Mouse (Mus musculus) frontal cortex, postnatal 14 days (tissue): Measurements from ENCODE around the gene Btrc.
"Not testable (repeated sequence)": the region's sequence is repeated elsewhere in the genome, so short reads cannot be mapped to it uniquely, and the experiment has no call there.

ENCODE experiments used
- DNase-seq, 2 experiments: peaks; one replicate each; pipeline ENCODE4 v3.0.0; 2022; ENCODE audit warnings: low spot score in 2 of 2

Btrc gene

DNA sequence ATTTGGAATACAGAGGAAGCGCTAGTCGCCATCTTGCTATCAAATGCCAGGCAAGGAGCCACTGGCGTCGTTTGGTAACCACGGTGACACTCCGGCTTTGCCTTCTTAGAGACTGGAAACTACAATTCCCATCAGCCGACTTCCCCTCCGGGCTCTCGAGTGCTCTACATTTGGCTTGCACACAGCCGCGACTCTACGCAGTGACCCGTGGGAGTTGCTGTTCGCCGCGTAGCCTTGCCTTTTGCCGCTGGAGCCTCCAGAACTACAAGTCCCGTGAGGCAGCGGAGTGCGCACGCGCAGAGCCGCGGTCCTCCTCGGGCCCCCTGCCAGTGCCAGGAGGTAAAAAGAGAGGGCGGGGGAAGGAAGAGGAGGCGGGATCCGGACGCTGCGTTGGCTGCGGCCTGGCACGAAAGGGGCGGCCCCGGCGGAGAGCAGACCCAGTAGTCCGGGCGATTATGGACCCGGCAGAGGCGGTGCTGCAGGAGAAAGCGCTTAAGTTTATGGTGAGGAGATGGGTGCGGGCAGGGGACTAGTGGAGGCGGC, at the start of gene Btrc:
Btrc (plus strand) TSS at position 351 of the 543 bp plus-strand sequence.
- DNase-seq: peak; percentile 99 to 100

DNA sequence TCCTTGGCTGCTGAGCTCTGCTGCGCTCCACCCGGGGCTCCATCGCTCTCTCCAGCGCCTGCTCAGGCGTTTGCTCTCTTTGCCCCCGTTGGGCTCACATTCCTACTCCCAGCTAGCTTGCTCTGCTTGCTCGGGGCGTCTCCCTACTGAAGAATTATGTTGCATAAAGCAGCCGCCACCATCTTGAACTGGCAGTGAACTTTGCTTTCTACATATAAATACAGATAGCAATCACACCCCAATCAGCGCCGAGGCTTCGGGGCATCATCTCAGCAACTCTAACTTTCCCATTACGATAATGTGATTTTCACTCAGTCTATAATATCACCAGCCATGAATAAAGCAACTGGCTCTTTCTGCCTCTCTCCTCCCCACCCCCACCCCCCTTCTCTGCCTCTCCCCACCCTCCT, 46.1 kb upstream of the Btrc start:
- no peak for DNase-seq

GRCm38 (mm10) chr19:45321062-45321461, 42.5 kb upstream of the Btrc start:
- no peak for DNase-seq

GRCm38 (mm10) chr19:45329039-45329438, 34.5 kb upstream of the Btrc start:
- DNase-seq: no peak

- DNase-seq: no peak
Observed at GRCm38 (mm10) chr19:45329748-45330298, 33.7 kb upstream of the Btrc start.

- no peak for DNase-seq
Observed at GRCm38 (mm10) chr19:45336718-45337117, 26.8 kb upstream of the Btrc start.

DNA sequence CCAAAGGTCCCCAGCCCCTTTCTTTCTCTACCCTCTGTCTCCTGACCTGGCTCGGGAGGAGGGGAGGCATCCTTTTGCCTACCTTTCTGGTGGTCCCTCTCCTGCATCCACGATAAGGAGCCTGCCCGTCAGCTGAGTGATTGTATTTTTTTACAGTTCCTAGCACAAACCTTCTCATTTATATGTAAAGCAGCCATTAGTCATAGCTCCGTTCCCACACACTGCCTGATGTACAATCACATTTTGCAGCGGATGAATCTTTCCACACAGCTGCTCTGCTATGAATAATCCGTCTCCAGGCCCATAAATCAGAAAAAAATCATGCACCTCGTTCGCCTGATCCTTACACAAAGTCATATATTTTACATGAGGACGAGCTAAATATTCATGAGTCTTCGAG, 25.4 kb upstream of the Btrc start:
- peak in 1 of 2 experiments; percentile 47 for DNase-seq

DNA sequence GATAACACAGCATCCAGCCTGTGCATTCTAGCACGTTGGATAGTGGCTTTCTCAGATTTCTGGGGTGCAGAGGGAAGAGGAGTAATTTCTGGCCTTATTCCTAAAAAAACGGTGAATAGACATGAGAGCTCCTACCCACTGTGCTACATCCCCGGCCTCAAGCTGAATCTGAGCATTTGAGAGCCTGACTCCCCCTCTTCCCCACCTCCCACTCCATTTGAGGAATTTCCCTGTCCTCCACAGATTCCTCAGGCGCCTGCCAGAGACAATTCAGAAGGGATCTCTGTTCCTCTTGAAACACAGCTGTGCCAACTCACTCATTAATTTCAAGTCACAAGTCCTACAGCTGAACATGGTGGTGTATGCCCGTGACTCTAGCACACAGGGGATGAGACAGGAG, 19.6 kb upstream of the Btrc start:
- DNase-seq: no peak

DNA sequence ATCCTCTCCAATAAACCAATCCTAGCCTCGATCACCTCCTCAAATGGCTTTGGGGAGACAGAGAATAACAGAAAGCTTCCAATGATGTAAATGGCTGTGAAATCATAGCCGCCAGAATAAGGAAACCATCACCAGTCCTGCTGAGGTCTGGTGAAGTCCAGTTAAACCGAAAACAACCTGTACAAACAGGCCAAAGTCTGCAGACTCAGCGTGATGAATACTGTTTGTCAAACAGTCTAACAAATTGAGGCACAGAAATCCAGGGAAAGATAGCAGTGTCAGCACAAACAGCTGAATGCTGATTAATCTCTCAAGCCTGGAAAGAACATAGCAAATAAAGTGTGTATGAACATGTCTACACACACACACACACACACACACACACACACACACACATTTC, 15.3 kb upstream of the Btrc start:
- DNase-seq: no peak

DNA sequence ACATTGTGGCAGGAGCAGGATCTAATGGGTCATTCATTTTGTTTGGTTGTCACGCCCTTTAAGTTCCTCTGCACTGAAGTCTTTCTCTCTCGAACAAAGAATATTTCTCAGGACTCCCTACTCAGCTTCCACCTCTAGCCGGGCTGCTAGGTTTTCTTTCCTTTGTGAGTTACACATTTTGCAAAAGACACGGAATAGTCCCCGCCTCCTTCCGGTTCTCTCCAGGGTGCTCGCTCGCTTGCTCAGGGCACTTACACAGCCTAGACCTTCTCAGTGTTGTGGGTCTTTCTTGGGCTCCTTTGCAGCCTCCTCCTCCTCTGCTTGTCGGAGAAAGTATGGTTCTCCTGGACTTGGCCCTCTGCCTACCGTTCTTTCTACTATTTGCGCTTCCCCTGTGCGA, 13.1 kb upstream of the Btrc start:
- no peak for DNase-seq

- not testable (repeated sequence) for DNase-seq
Observed at GRCm38 (mm10) chr19:45352706-45353105, 10.8 kb upstream of the Btrc start.

DNA sequence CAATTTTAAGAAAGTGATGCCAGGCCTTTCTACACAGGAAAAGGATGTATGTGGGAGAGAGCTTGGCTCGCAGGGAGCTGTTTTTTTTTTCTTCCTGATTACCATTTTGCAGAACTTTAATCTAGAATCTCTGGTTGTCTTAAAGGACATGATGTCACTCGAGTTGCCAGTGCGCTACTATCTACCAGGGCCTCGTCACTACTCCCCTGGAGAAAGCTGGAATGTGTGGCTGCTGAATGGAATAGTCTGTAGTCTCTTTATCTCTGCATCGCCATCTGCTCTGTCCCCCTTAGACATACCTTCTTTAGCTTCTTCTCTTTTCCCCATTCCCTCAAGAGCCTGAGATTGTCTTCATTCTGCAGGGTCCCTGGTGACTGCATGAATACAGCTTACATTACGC, 7.9 kb upstream of the Btrc start:
- no peak for DNase-seq

- DNase-seq: not testable (repeated sequence)
Observed at GRCm38 (mm10) chr19:45356868-45357267, 6.7 kb upstream of the Btrc start.

DNA sequence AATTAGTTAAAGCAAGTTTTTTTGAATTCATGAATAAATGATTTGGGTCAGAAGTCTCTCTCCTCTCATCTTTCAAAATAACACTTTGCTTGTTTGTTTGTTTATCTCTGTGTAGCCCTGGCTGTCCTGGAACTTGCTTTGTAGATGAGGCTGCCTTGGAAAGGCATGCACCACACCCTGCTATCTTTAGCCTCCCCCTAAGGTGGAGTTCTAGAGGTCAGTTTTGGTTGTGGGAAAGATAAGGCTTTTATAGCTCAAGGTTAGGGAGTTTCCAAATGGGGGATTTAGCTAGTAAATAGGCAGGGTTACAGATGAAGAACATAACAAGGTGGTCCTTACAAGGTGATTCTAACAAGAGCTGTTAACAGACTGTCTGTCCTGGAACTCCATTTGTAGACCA, 3.0 kb upstream of the Btrc start:
- no peak for DNase-seq

- DNase-seq: peak in 1 of 2 experiments; percentile 51
Observed at GRCm38 (mm10) chr19:45363933-45364391, 428 bp downstream of the Btrc start.

GRCm38 (mm10) chr19:45366651-45367050, 3.1 kb downstream of the Btrc start:
- DNase-seq: no peak

GRCm38 (mm10) chr19:45384815-45385214, 21.3 kb downstream of the Btrc start:
- not testable (repeated sequence) for DNase-seq

GRCm38 (mm10) chr19:45388551-45388950, 25.0 kb downstream of the Btrc start:
- no peak for DNase-seq

GRCm38 (mm10) chr19:45394078-45394477, 30.5 kb downstream of the Btrc start:
- no peak for DNase-seq

GRCm38 (mm10) chr19:45411000-45411399, 47.5 kb downstream of the Btrc start:
- DNase-seq: no peak

DNA sequence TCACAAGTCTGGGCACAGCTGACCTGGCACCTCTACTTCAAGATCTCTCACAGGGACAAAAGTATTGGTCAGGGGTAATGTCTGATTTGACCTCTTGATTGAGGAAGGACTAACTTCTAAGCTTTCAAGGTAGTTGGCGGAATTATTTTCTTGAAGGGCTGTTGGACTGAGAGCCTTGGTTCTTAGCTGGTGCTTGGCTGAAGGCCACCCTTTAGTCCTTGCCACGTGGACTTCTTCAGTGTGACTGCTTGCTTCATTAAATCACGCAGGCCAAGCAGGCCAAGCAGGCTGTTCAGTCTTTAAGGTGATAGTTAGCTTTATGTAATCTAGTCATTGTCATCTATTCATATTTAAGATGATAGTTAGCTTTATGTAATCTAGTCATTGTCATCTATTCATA, 49.2 kb downstream of the Btrc start:
- DNase-seq: no peak

DNA sequence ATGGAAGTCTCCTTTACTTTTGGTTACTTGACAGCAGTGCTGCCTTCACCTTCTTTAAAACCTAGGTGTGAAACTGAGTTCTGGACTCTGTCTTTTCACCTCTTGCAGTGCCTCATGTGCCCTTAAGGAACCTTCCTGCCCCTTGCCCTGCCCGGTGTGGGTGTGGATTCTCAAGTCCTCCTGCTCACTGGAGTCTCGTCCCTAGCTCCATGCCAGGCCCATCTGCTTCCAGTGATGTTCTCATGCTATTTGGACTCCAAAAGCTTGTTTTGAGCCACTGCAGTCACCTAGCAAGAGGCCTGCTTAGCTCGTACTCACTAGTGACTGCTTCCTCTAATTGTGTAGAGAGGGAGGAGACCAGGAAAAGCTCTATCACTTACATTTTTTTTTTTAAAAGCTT, 50.4 kb downstream of the Btrc start:
- no peak for DNase-seq

DNA sequence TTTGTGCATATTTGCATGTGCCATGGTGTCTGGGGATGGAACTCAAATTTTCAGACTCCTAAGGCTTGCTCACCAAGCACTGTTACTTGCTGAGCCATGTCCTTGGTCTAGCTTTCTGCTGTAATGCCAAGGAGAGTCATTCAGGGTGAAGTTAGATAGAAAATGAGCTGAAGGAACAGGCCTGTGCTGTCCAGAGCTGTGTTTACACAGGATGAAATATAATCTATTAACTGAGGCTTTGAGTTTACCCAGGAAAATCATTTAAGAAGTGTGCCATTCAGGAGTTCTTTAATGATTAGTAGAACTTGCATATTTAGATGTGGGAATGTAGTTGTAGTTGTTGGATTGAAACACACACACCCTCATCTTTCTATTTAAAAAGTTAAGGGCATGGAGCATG, 54.1 kb downstream of the Btrc start:
- no peak for DNase-seq

DNA sequence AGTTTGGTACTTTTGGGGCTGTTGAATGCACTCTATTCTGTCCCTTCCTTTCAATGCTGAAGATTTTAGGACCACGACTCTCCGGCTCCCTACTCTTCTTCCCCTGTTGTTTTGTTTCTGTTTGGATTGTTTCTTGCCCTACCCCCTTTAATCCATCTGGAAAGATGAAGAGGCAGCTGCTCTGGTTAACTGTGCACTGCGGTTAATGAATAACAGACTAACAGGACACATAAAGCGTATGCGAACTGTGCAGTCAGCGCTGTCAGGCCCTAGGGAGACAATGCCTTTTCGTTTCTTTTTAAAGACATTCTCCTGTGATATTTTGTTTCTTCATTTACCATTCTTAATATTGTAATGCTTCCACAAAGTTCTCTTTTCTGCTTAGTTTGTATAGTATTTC, 58.7 kb downstream of the Btrc start:
- no peak for DNase-seq
